Mouse (Mus musculus): Measurements from ENCODE around the gene Arl2bp. TPM values are rescaled to one million over a fixed set of nuclear protein-coding genes. Genes with fewer than 3 reads are reported as not detected.

The Arl2bp gene
- 83.4 and 139 TPM in 2 replicates for total RNA-seq (2017)

DNA sequence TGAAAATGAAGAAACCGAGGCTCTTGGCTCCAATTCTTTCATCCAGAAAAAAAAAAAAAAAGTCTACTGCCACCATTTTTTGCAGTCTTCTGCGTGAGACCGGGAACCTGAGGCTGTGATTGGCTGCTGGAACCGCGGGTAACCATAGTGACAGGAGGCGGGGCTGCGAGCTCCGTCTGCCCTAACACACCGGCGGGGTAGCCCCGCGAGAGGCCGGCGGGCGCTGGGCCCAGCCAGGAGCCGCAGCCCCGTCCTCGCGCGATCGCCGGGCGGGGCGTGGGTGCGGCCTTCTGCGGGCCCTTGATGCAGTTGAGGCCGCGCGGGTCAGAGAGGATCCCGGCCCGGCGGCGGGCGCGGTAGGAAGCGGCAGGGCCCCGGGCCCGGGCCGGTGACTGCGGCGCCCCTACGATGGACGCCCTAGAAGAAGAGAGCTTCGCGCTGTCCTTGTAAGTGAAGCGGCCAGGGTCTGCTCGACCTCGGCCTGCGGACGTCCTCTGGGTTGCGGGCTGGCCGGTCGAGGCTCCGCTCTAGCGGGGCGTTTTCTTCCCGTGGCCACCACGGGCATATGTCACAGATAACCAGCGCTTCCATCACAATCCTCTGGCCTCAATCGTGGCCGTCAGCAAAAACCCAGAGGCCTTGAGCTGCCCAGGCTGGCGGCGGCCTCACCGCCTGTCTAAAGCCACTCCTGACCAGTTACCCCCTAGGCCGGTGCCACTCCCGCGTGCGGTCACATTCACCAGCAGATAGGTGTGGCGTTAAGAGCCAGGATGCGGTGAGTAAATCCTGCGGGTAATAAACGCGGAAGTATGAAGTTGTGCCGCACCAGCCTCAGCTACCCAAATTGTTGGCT, at the start of gene Arl2bp:
Gene Arl2bp (plus strand): TSS at position 145 of the 853 bp plus-strand sequence.
- ATAC-seq (ENCODE audit: extremely low read depth, insufficient number of reproducible peaks, low FRiP score, poor library complexity, severe bottlenecking), result peak; percentile 96

DNA sequence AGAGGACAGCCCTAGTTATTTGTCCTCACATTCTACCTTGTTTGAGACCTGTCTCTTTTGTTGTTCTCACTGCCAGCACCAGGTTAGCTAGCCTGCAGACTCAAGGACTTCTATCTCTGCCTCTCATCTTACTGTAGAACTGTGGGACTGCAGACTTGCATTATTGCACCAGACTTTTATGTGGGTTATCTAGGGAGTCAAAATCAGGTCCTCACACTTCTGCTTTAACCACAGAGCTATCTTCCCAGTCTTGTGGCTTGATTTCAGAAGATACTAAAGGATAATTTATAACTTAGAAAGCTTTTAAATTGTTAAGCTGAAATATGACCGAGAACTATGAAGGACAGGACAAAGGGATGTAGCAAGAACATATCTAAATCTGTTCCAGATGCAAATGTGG, 41.5 kb upstream of the Arl2bp start:
- no peak for ATAC-seq (ENCODE audit: extremely low read depth, insufficient number of reproducible peaks, low FRiP score, poor library complexity, severe bottlenecking)

DNA sequence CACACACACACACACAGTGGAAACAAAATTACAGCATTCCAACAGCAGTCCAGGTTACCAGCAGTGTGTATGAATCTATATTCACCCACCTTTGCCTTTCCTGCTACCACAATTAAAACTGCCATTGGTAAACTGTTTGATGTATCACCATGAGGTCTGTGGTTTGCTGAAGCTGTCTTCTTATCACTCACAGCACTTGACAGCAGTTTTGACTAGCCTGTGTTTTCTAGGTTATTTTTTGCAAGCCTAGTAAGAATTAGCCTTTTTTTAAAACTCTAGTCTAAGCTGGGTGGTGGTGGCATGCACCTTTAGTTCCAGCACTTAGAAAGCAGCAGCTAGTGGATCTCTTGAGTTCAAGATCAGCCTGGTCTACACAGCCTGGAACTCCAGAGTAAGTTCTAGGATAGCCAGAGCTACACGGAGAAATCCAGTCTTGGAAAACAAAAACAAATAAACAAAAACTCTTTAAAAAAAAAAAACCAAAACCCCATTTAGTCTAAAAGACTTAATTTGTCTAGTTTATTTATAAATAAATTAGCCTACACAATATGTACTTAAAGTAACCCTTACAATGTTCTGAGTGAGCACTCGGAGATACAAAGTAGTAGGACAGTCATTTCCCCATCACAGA, 32.7 kb upstream of the Arl2bp start:
- ATAC-seq (ENCODE audit: extremely low read depth, insufficient number of reproducible peaks, low FRiP score, poor library complexity, severe bottlenecking), result no peak

DNA sequence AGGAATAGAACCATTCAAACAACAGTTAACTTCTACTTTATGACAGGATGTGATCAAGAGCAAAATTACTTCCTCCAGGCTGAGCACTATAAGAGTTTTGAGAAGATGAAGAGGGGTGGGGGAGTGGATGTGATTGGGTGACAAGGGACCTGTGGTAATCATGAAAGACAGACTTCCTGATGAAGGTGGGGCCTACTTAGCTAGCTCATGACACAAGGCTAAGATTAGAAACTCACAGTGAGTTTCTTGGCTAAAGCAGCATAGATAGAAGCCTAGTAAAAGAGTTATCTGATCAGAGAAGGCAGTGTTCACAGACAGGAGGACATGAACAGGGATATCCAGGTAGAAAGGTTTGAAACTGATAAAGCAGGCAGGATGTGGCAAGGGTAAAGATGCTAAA, 32.2 kb upstream of the Arl2bp start:
- peak; percentile 56 for ATAC-seq (ENCODE audit: extremely low read depth, insufficient number of reproducible peaks, low FRiP score, poor library complexity, severe bottlenecking)

DNA sequence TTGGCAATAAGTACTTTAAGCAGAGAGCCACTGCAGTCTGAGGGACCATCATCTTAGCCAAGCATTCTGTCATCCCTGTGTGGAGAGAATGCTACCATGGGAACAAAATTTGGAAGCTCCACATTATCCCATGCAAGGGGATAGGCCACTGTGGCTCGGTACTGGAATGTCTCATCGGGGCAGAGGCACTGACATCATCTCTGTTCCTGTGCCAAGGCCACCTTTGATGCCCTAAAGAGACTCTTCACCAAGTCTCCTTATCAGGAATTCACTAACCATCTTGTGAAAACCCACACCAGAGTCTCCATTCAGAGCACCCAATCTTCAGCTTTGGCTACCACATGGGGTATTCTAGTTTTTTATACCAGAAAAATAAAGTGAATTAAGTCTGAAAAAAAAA, 25.2 kb upstream of the Arl2bp start:
- ATAC-seq (ENCODE audit: extremely low read depth, insufficient number of reproducible peaks, low FRiP score, poor library complexity, severe bottlenecking), result no peak

DNA sequence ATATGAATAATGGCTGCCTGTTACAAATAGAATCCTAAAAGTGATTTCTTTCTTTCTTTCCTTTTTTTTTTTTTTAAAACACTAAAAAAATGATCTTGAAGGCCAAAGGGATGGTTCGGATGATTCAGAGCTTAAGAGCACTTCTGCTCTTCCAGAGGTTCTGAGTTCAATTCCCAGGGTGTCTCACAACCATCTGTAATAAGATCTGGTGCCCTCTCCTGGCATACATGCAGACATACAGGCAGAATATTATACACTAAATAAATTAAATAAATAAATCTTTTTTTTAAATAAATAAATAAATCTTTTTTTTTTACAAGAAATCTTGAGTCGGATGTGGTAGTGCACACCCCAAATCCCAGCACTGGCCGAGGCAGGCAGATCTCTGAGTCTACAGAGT, 24.5 kb upstream of the Arl2bp start:
- no peak for ATAC-seq (ENCODE audit: extremely low read depth, insufficient number of reproducible peaks, low FRiP score, poor library complexity, severe bottlenecking)

DNA sequence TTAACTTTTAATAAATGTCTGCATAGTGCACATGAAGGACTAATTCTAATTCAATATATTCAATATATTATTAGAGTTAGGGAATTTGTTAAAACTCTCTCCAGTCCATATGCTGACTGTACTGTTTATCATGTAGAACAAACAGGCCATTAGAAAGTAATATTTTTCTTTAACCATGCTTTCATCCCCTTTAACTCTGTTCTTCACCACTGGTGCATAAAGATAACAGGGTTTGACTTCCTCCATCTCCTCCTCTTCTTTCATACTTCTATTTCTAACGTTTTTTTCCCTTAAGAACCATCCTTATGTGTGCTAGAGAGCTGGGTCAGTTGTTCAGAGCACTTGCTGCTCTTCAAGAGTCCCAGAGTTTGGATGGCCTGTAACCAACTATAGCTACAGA, 21.2 kb upstream of the Arl2bp start:
- ATAC-seq (ENCODE audit: extremely low read depth, insufficient number of reproducible peaks, low FRiP score, poor library complexity, severe bottlenecking), result no peak

DNA sequence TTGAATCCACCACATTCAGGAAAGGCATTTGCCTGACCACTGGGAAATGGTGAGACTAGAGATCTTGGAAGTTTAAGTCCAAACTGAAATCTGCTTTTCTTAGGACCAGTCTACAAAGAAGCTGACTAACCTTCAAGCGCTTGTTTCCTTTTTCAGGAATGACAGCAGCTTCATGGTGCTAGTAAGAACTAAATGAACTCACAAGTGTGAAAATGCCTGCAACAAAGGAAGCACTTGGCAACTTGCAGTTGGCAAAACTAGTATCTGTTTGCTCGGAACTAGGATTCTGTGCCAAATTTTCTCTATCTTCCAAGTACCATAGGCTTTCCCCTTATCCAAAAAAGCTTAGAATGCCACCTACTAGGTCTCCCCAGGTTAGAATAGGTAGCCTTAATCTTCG, 20.2 kb upstream of the Arl2bp start:
- ATAC-seq (ENCODE audit: extremely low read depth, insufficient number of reproducible peaks, low FRiP score, poor library complexity, severe bottlenecking), result no peak

DNA sequence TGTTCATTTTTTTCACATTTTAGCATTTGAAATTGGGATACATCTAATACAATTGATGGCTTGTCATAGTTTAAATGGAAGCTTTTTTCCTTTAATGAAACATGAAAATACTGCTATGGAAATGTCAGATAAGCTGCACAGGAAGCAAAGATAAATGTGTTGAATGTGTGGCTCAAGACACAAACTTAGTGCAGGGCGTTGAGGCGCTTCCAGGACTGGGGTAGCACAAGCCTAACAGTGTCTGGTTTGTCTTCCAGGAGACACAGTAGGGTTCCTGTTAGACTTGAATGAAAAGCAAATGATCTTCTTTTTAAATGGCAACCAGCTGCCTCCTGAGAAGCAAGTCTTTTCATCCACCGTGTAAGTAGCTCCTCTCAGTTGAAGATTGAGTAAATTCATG, 16.9 kb upstream of the Arl2bp start:
- ATAC-seq (ENCODE audit: extremely low read depth, insufficient number of reproducible peaks, low FRiP score, poor library complexity, severe bottlenecking), result no peak

DNA sequence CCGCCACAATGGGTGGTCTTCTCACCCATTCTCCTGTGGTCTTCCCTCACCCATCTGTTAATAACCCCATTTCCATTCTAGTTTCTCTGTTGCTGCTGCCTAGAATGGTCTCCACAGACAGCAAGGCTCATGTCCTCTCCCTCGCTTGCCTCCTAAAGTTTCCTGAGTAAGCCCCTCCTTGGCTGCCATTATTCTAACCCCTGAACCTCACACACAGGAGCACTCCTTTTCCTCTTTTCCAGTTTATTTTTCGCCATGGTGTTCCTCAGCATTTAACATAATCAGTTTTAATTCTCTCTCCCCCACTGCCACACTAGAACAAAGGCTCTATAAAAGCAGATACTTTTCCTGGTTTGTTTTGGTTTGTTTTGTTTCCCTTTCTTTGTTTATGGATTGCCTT, 13.4 kb upstream of the Arl2bp start:
- no peak for ATAC-seq (ENCODE audit: extremely low read depth, insufficient number of reproducible peaks, low FRiP score, poor library complexity, severe bottlenecking)

DNA sequence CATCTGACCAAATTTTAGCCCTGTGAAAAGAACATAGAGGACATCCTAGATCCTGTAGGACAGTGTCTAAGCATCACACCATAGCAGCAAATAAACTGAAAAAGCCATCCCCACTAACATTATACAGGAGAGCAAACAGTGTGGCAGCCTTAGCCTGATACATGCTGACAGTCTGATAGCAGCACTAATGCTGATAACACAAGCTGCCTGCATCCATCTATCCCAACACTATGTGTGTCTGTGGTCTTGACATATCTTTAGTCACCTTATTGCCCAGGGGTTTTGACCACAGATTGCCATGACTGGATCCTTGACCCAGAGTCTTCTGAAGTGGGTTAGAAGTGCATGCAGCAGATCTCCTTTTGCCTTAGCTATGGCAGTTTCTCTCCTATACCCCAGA, 11.4 kb upstream of the Arl2bp start:
- no peak for ATAC-seq (ENCODE audit: extremely low read depth, insufficient number of reproducible peaks, low FRiP score, poor library complexity, severe bottlenecking)

DNA sequence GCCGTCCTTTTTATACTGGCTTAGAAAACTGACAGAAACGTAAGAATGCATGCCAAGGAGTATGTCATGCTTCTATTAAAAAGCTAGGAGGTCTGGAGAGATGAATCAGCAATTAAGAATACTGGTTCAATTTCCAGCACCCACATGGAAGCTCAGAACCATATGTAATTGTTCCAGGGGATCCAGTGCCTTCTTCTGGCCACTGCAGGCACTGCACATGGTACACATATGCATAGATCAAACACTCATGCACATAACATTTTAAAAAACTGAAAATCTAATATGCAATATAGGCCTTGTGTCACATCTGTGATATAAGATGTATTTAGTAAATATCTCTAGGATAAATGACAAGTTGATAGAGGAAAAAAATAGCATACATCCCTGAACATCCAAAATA, 8.4 kb upstream of the Arl2bp start:
- ATAC-seq (ENCODE audit: extremely low read depth, insufficient number of reproducible peaks, low FRiP score, poor library complexity, severe bottlenecking), result no peak

DNA sequence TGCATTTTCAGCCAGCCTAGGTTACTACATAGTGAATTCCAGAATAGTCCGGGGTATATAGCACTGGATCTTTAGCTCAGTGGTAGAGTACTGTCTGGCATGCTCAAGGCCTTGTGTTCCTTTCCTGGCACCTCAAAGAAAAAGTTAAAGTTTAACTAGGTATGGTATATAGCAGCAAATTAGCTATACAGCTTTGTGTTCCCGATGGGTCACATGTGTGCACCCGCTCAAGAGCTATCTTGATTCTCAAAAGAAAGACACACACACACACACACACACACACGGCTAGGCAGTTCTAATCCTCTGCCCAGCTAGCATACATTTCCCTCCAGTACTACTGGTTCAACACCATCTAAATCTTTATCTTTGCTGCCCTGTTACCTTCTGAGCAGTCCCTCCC, 6.0 kb upstream of the Arl2bp start:
- no peak for ATAC-seq (ENCODE audit: extremely low read depth, insufficient number of reproducible peaks, low FRiP score, poor library complexity, severe bottlenecking)

DNA sequence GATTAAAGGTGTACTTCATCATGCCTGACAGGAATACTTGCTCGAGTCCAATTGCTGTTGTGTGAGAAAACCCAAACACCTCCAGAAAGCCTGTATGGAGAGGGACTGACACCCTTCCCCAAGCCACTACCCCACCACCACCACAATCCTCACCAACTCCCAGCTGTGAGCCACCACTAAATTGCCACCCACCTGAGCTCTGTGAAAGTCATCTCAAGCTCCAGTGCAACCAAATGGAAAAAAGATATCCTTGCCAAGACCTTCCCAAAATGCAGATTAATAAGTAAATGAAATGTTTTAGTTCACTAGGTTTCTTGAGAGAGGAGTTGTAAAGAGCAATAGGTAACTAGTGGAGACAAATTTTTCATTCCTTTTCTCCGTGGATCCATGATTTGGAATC, 1.7 kb upstream of the Arl2bp start:
- ATAC-seq (ENCODE audit: extremely low read depth, insufficient number of reproducible peaks, low FRiP score, poor library complexity, severe bottlenecking), result no peak

DNA sequence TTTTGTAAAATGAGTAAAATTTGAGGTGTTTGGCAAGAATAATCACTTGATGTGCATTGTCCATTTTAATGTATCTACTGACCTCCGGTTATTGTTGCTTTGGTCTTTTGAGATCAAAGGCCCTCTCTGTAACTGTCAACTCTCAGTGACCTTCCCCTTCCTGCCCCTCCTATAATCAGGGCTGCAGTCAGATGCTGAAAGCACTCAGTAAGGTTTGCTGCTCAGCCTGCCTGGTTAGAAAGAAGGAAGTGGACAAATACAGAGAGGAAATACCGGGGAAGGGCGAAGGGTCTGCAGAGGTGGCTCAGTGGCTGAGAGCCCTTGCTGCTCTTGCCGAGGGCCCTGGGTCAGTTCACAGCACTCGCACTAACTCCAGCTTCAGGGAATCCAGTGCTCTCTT, 8.0 kb downstream of the Arl2bp start:
- no peak for ATAC-seq (ENCODE audit: extremely low read depth, insufficient number of reproducible peaks, low FRiP score, poor library complexity, severe bottlenecking)

DNA sequence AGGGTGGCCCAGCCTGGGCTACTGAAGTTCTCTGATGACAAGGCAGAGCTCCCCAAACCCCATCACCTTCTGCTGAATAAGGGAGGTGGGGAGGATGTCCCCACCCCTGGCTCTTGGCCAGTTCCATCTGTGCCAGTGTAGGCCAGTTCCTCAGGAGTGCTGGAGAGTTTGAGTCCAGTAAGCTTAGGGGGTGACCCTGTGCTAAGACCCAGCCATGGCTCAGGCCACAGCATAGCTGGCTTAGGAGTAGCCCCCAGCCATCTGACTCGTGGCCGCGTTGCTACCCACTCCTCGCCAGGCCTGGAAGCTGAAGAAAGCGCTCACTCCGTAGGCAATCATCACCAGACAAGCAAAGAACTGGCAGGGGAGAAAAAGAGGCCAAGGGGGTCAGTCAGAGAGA, 9.5 kb downstream of the Arl2bp start:
- ATAC-seq (ENCODE audit: extremely low read depth, insufficient number of reproducible peaks, low FRiP score, poor library complexity, severe bottlenecking), result no peak

DNA sequence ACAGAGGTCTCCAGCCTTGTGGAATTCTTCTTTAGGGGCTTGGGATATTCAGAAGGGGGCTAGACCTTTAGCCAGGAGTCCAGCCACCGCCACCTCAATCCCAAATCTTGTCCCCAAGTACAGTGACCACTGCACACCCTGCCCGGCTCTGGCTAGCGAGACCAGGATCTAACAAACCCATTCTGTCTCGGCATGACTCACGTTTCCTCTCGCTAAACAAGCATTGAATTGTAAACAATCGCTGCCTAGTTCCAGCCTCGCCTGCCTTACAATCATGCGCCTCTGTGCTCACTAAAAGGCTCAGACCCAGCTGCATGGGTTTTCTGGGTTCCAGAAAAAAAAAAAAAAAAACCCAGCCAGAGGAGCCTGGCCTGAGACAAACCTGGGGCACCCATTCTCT, 12.2 kb downstream of the Arl2bp start:
- no peak for ATAC-seq (ENCODE audit: extremely low read depth, insufficient number of reproducible peaks, low FRiP score, poor library complexity, severe bottlenecking)

DNA sequence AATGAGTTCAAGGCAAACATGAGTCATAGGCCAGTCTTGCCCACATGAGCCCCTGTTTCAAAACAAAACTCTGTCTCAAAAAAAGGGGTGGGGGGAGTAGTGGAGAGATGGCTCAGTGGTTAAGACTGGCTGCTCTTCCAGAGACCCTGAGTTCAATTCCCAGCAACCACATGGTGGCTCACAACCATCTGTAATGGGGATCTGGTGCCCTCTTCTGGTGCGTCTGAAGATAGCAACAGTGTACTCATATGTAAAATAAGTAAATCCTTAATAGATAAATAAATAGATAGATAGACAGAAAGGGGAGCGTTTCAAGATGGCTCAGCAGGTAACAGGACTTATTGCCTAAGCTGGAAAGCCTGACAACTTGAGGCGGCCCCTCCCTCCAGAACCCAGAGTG, 14.0 kb downstream of the Arl2bp start:
- ATAC-seq (ENCODE audit: extremely low read depth, insufficient number of reproducible peaks, low FRiP score, poor library complexity, severe bottlenecking), result no peak

DNA sequence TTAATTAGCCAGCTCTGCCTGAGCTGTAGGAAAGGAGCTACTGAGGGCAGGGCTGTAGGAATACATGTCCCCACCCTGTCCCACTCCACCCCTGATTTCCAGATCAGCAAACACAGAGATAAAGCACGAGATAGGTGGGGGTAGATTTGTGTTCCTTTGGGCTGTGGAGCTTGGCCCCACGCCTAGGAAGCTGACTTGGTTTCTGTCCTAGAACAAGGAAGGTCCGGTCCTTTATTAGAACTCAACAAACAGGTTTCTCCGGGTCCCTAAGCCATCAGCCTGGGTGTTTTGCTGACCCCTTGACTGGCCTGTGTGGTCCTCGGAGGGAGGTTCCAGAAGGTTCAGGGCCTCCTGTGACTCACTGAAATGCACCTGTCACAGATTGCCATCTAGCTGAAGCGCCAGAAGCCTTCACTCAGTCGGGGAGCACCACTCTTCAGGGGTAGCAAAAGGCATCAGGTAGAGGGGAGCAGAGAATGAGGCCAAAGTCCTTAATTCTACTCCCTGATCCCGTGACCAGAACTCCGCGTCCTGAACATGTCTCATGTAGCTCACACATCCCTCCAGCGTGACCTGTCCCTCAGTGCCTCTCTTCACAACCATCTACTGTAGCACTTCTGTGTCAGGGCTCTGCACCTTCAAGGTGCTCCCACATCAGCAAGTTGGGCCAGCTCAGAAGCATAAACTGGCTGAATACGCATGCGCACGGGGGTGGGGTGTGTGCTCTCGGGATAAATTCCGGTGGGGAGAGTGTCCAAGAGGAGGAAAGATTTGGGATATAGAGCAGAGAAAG, 16.5 kb downstream of the Arl2bp start:
- ATAC-seq (ENCODE audit: extremely low read depth, insufficient number of reproducible peaks, low FRiP score, poor library complexity, severe bottlenecking), result no peak

DNA sequence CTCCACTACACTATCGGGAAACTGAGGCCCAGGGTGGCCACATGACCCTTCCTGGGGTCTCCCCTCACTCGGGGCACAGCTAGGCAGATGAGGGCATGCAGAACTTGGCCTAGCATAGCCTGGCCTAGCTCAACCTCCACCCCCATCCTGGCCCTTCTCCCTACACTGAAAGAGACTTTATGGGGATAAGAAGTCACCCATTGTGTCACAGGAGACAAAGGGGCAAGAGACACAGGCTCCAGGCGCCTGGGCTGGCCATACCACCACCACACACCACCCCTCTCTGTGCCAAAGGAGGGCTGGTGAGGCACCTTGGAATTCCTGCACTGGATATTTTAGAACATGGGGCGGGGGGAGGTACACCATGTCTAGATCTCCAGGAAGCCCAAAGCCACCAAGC, 17.9 kb downstream of the Arl2bp start:
- ATAC-seq (ENCODE audit: extremely low read depth, insufficient number of reproducible peaks, low FRiP score, poor library complexity, severe bottlenecking), result no peak
